ENCODE assay signal across 26 mouse cellular contexts in the genomic region with DNA sequence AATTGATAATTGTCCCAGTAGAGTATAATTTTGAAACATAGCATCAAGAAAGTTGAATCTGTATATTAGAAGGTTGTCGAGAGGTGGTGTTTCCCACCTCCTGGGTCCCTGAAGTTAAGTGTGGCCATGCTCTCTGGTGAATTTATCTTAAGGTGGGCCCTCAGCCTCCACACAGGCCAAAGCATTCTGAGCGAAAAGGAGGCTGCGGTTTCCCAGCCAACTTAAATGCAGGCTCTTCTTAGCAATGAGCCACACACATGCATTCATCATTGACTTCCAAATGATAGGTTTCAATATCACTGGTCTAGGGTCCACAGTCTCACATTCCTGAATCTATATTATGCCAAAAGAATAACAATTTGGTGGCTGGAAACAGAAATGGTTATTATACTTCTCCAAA.
DNase-seq lines count a peak whose midpoint lies in the region; TF ChIP-seq lines count a peak whose summit lies in the region.
"Had no signal": no experiment of that assay in that cellular context is flagged by ENCODE, and none has a peak within 500 bp of the region (broad histone marks: within the 10 kb centered on the region; RNA-seq: fewer than 3 reads in every experiment).

No protein-coding gene starts in this region.

- H3K9ac ChIP-seq in CH12.LX (ENCODE audit: insufficient read depth, low read depth): peak overlapping the region; percentile 57
- H3K9ac ChIP-seq: heart, embryonic 12.5 days; hindbrain, embryonic 13.5 days; liver, embryonic 15.5 days; lung, embryonic 15.5 days; midbrain, embryonic 15.5 days; neural tube, embryonic 15.5 days had no signal

- H3K36me3 ChIP-seq in CH12.LX (replicated peaks in 1 of 2; ENCODE audit: control insufficient read depth in 1 of 2, insufficient read depth in 1 of 2, low read length in 1 of 2): peaks cover 14 to 55% of the 10 kb centered on the region in 2 experiments
- H3K36me3 ChIP-seq in macrophage (ENCODE audit: inconsistent target): no peaks in the 10 kb centered on the region; the same call in 1 of the 2 replicates
- H3K36me3 ChIP-seq: hindbrain, embryonic 13.5 days; liver, embryonic 15.5 days; lung, embryonic 15.5 days; midbrain, embryonic 10.5 days; midbrain, embryonic 15.5 days; neural tube, embryonic 15.5 days had no signal

- H3K4me1 ChIP-seq in CH12.LX (ENCODE audit: control insufficient read depth in 1 of 2, insufficient read depth in 2 of 2): peaks cover 13 to 55% of the 10 kb centered on the region in 2 experiments
- peaks cover 6% of the 10 kb centered on the region; the same call in 1 of the 2 replicates for H3K4me1 ChIP-seq in cortical plate, adult 2 months (ENCODE audit: control insufficient read depth, insufficient read depth, low read length)
- H3K4me1 ChIP-seq: heart, embryonic 12.5 days; hindbrain, embryonic 13.5 days; midbrain, embryonic 10.5 days; midbrain, embryonic 15.5 days; neural tube, embryonic 15.5 days had no signal

- WGBS in macrophage (ENCODE audit: missing documents): 100% methylated on average over 3 of the region's 3 CpGs

- H3K27me3 ChIP-seq in CH12.LX (replicated peaks): no peaks in the 10 kb centered on the region
- H3K27me3 ChIP-seq: heart, embryonic 12.5 days; hindbrain, embryonic 13.5 days; liver, embryonic 15.5 days; lung, embryonic 15.5 days; midbrain, embryonic 15.5 days; neural tube, embryonic 15.5 days had no signal

- peak overlapping the region; percentile 94 for H3K4me2 ChIP-seq in CH12.LX (ENCODE audit: insufficient read depth, low read depth, poor library complexity, severe bottlenecking)
- H3K4me2 ChIP-seq: heart, embryonic 12.5 days; hindbrain, embryonic 13.5 days; lung, embryonic 15.5 days; midbrain, embryonic 15.5 days; neural tube, embryonic 15.5 days had no signal

- TF ChIP-seq POLR2A in CH12.LX (IDR thresholded peaks at IDR 0.05; ENCODE audit: low read depth, low read length): no peak; the same call in 1 of the 2 replicates
- TF ChIP-seq POLR2A in cortical plate, adult 2 months (IDR thresholded peaks at IDR 0.05; ENCODE audit: extremely low read depth, insufficient read depth, low read length): no peak

- DNase-seq in left cerebral cortex, adult 2 months (ENCODE audit: extremely low spot score in 1 of 2, low spot score in 2 of 2): no peak
- no peak for DNase-seq in left cerebral cortex, postnatal 36 days (ENCODE audit: low spot score in 2 of 2)
- peak; percentile 58 for DNase-seq in CH12.LX (ENCODE audit: extremely low read depth)
- DNase-seq in kidney, postnatal 25 days: no peak
- no peak for DNase-seq in cerebellum, adult 8-10 months
- DNase-seq: adrenal gland, postnatal 10 days; cerebellum, adult 18-20 months; cerebellum, postnatal 14 days; gastrocnemius, adult 2 months; gastrocnemius, postnatal 36 days; heart, postnatal 4 days; kidney, adult 8-10 months; left cerebral cortex, postnatal 4 days; right cerebral cortex, postnatal 25 days; thymus, adult 2 months; thymus, postnatal 36 days had no signal

- dilution Hi-C loops in CH12.LX (cut with MboI; ENCODE audit: extremely low pct_ligation_motif_present, extremely low pct_unique_long_range_greater_than_20kb, low sequenced_read_pairs): no loop called here

- intact Hi-C loops in left cerebral cortex, adult 2 months (cut with DNase I): loop anchor here (2.0 kb wide), 1 partner anchor 40 kb away; no protein-coding TSS in a partner anchor
- intact Hi-C loops in left cerebral cortex, postnatal 36 days (cut with DNase I): no loop called here

- no peak for TF ChIP-seq RAD21 in CH12.LX (IDR thresholded peaks at IDR 0.05; ENCODE audit: low read depth, low read length)

- H3K4me3 ChIP-seq in left cerebral cortex, adult 2 months: no peak overlapping the region
- no peak overlapping the region for H3K4me3 ChIP-seq in CH12.LX (replicated peaks in 1 of 3; ENCODE audit: low read depth in 2 of 3, low read length in 2 of 3, poor library complexity in 1 of 3)
- H3K4me3 ChIP-seq in cortical plate, adult 2 months (ENCODE audit: insufficient read depth, low read length): no peak overlapping the region
- H3K4me3 ChIP-seq in macrophage (ENCODE audit: inconsistent target): no peak overlapping the region
- H3K4me3 ChIP-seq: gastrocnemius, adult 2 months; heart, embryonic 12.5 days; hindbrain, embryonic 13.5 days; liver, embryonic 15.5 days; lung, embryonic 15.5 days; midbrain, embryonic 10.5 days; midbrain, embryonic 15.5 days; neural tube, embryonic 15.5 days had no signal

- H3K9me3 ChIP-seq in CH12.LX (replicated peaks; ENCODE audit: low read length): no peaks in the 10 kb centered on the region
- H3K9me3 ChIP-seq: heart, embryonic 12.5 days; hindbrain, embryonic 13.5 days; liver, embryonic 15.5 days; lung, embryonic 15.5 days; midbrain, embryonic 10.5 days; midbrain, embryonic 15.5 days; neural tube, embryonic 15.5 days had no signal

- no peak for TF ChIP-seq EP300 in CH12.LX (IDR thresholded peaks at IDR 0.05; ENCODE audit: low read length)

- in situ Hi-C loops in CH12.LX (cut with MboI; ENCODE audit: low pct_ligation_motif_present, low pct_unique_long_range_greater_than_20kb, low sequenced_read_pairs): loop anchor here (25.0 kb wide), 1 partner anchor 112 kb away; no protein-coding TSS in a partner anchor

- peak overlapping the region; percentile 77 for H3K27ac ChIP-seq in left cerebral cortex, adult 2 months
- H3K27ac ChIP-seq in CH12.LX (ENCODE audit: insufficient read depth, low read depth): peak overlapping the region; percentile 95
- H3K27ac ChIP-seq in cortical plate, adult 2 months (ENCODE audit: insufficient read depth, low read length): peak overlapping the region; percentile 59; the same call in 1 of the 2 replicates
- peak overlapping the region; percentile 74; the same call in 1 of the 2 replicates for H3K27ac ChIP-seq in macrophage
- H3K27ac ChIP-seq: hindbrain, embryonic 13.5 days; kidney, postnatal 0 days; liver, embryonic 15.5 days; lung, embryonic 15.5 days; midbrain, embryonic 10.5 days; midbrain, embryonic 15.5 days; neural tube, embryonic 15.5 days had no signal

- peaks cover 4% of the 10 kb centered on the region; the same call in 1 of the 2 replicates for H3K79me2 ChIP-seq in CH12.LX (replicated peaks; ENCODE audit: control insufficient read depth, extremely low read depth, insufficient read depth, poor library complexity, severe bottlenecking)
- no peaks in the 10 kb centered on the region for H3K79me2 ChIP-seq in macrophage (ENCODE audit: inconsistent target)

- no peak for TF ChIP-seq CTCF in left cerebral cortex, adult 2 months (IDR thresholded peaks at IDR 0.05)
- no peak for TF ChIP-seq CTCF in CH12.LX (conservative IDR thresholded peaks at IDR 0.05 in 1 of 2, IDR thresholded peaks at IDR 0.05 in 1 of 2; ENCODE audit: low read depth in 2 of 2, low read length in 2 of 2)
- no peak for TF ChIP-seq CTCF in cortical plate, adult 2 months (IDR thresholded peaks at IDR 0.05; ENCODE audit: extremely low read depth, insufficient read depth, low read length)

TF ChIP-seq in CH12.LX, 34 proteins besides CTCF, POLR2A, EP300 and RAD21:
- TF ChIP-seq JUND (conservative IDR thresholded peaks at IDR 0.05; ENCODE audit: low read depth, low read length): 0 out of 2 replicates have a peak, but pooled peaks have one; percentile 4
- no peak for TF ChIP-seq NRF1 (IDR thresholded peaks at IDR 0.05; ENCODE audit: low read depth, low read length)
- 0 out of 2 replicates have a peak, but pooled peaks have one; percentile 32 for TF ChIP-seq BHLHE40 (IDR thresholded peaks at IDR 0.05; ENCODE audit: low read depth, low read length)
- TF ChIP-seq POLR2AphosphoS2 (IDR thresholded peaks at IDR 0.05; ENCODE audit: low read depth, low read length): 0 out of 2 replicates have a peak, but pooled peaks have one; percentile 20
